Mouse (Mus musculus): ENCODE results near the gene Cebpa. TPM values are rescaled to one million over a fixed set of nuclear protein-coding genes. Genes with fewer than 3 reads are reported as not detected.

Gene Cebpa
- 100 to 1,000 TPM; 124 to 150 TPM for total RNA-seq (2021)
- long read RNA-seq, experiment 1, transcript Cebpa-201 (1 exons, 2,626 nt): major isoform, 158 of 158 reads
- long read RNA-seq, experiment 1, partial matches to known transcripts: 0 of 158 reads
- long read RNA-seq, experiment 1, other reads (novel, unspliced or antisense): 0 of 158 reads
- long read RNA-seq, experiment 2, transcript Cebpa-201 (1 exons, 2,626 nt): major isoform, 102 of 102 reads
- long read RNA-seq, experiment 2, partial matches to known transcripts: 0 of 102 reads
- long read RNA-seq, experiment 2, other reads (novel, unspliced or antisense): 0 of 102 reads

GRCm38 (mm10) chr7:35118841-35119413, at the start of gene Cebpa:
TSS of gene Cebpa (plus strand) at chr7:35119293.
- peak; percentile 97 for DNase-seq

GRCm38 (mm10) chr7:35076645-35077044, 42.4 kb upstream of the Cebpa start:
- peak; percentile 86 to 87 for DNase-seq

GRCm38 (mm10) chr7:35080843-35081338, 38.2 kb upstream of the Cebpa start:
- peak; percentile 46 to 48 for DNase-seq

- peak; percentile 9 to 20 for DNase-seq
Measured at GRCm38 (mm10) chr7:35081406-35082104, 37.5 kb upstream of the Cebpa start.

- no peak for DNase-seq
Measured at GRCm38 (mm10) chr7:35084565-35085360, 34.3 kb upstream of the Cebpa start.

- peak in 1 of 2 experiments; percentile 19 for DNase-seq
Measured at GRCm38 (mm10) chr7:35086271-35086861, 32.7 kb upstream of the Cebpa start.

GRCm38 (mm10) chr7:35090550-35090949, 28.5 kb upstream of the Cebpa start:
- no peak for DNase-seq

- DNase-seq: no peak
Measured at GRCm38 (mm10) chr7:35094975-35095678, 24.0 kb upstream of the Cebpa start.

- no peak for DNase-seq
Measured at GRCm38 (mm10) chr7:35098777-35099176, 20.3 kb upstream of the Cebpa start.

- no peak for DNase-seq
Measured at GRCm38 (mm10) chr7:35099528-35099927, 19.6 kb upstream of the Cebpa start.

GRCm38 (mm10) chr7:35106614-35107013, 12.5 kb upstream of the Cebpa start:
- DNase-seq: no peak

GRCm38 (mm10) chr7:35107630-35108029, 11.5 kb upstream of the Cebpa start:
- DNase-seq: no peak

GRCm38 (mm10) chr7:35108046-35108445, 11.0 kb upstream of the Cebpa start:
- no peak for DNase-seq

- DNase-seq: no peak
Measured at GRCm38 (mm10) chr7:35108663-35109062, 10.4 kb upstream of the Cebpa start.

- no peak for DNase-seq
Measured at GRCm38 (mm10) chr7:35113136-35113535, 6.0 kb upstream of the Cebpa start.

GRCm38 (mm10) chr7:35113721-35114120, 5.4 kb upstream of the Cebpa start:
- peak; percentile 67 to 75 for DNase-seq

- no peak for DNase-seq
Measured at GRCm38 (mm10) chr7:35116524-35116923, 2.6 kb upstream of the Cebpa start.

GRCm38 (mm10) chr7:35117052-35117451, 2.0 kb upstream of the Cebpa start:
- no peak for DNase-seq

GRCm38 (mm10) chr7:35117761-35118098, 1.4 kb upstream of the Cebpa start:
- no peak for DNase-seq

GRCm38 (mm10) chr7:35118099-35118781, 853 bp upstream of the Cebpa start:
- peak; percentile 91 for DNase-seq

Data from adrenal gland, postnatal 36 days (tissue).